Mouse (Mus musculus): ENCODE measurements around the gene Gpc6.

DNA sequence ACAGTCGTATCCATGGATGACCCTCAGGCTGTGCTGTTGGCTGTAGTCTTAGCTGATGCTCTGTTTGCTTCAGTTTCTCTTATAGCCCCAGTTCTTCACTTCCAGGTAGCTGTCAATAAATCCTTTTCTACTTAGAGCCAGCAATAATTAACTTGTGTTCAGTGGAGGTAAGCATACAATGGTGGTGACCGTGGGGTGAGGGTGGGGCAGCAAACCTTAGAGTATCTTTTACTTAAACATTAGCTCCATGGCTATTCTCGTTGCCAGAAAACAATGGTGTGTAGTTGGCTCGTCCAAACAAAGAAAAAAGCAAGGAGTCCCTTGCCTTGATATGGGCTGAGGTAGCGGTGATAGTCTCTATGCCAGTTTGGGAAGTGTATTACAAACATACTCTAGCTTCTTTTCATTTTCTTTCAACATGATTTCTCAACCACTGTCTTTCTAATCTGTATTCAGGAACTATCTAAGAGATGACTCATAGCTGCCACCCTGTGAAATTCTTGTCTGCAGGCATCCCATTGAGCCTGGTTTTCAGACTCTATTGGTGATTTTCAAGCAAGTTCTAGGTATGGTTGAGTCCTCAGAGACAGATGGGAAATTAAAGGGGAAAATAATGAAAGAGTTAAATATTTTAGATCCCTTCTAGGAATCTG, 22.9 kb downstream of the Gpc6 start:
- no peak for TF ChIP-seq CTCF (IDR thresholded peaks at IDR 0.05; ENCODE audit: borderline replicate concordance, insufficient read depth, low read length)
- TF ChIP-seq POLR2A (IDR thresholded peaks at IDR 0.05; ENCODE audit: low read depth, low read length): no peak
